Mouse (Mus musculus) stomach, postnatal 0 days (tissue): ENCODE data around the gene Prr13. TPM values are rescaled to one million over a fixed set of nuclear protein-coding genes. Genes with fewer than 3 reads are reported as not detected.

ENCODE experiments used
- ATAC-seq: fragments of 200-750 bp; cut with Nextera tagmentation; 2 replicates; pipeline ENCODE4 v1.8.0; 2017; ENCODE audit not compliant: low FRiP score, low TSS enrichment
- DNase-seq: peaks from one replicate; pipeline ENCODE4 v3.0.0-alpha.2; 2016; ENCODE audit warnings: low spot score
- H3K27ac ChIP-seq: fragments of 300-500 bp; sonication (generic); replicated peaks from 2 replicates; pipeline ENCODE4 v1.5.1; 2014; ENCODE audit warnings: mild to moderate bottlenecking, control low read depth
- H3K27me3 ChIP-seq: fragments of 300-500 bp; sonication (generic); 2 replicates; pipeline ENCODE4 v1.6.1; 2014; ENCODE audit warnings: low read length; ENCODE audit not compliant: control insufficient read depth, insufficient read depth
- H3K36me3 ChIP-seq: fragments of 300-500 bp; sonication (generic); 2 replicates; pipeline ENCODE4 v1.6.1; 2014; ENCODE audit warnings: low read length, mixed read lengths; ENCODE audit not compliant: control insufficient read depth, insufficient read depth
- H3K4me1 ChIP-seq: fragments of 300-500 bp; sonication (generic); replicated peaks from 2 replicates; pipeline ENCODE4 v1.6.1; 2014; ENCODE audit warnings: antibody characterized with exemption; ENCODE audit not compliant: control insufficient read depth, insufficient read depth
- H3K4me2 ChIP-seq: fragments of 300-500 bp; sonication (generic); replicated peaks from 2 replicates; pipeline ENCODE4 v1.6.1; 2014; ENCODE audit warnings: low read depth, mild to moderate bottlenecking, control low read depth, moderate library complexity
- H3K4me3 ChIP-seq: fragments of 300-500 bp; sonication (generic); 2 replicates; pipeline ENCODE4 v1.5.1; 2014; ENCODE audit warnings: low read depth, low read length, control low read depth
- H3K9ac ChIP-seq: fragments of 300-500 bp; sonication (generic); 2 replicates; pipeline ENCODE4 v1.6.1; 2014; ENCODE audit warnings: mild to moderate bottlenecking, low read length, control low read depth, mixed read lengths
- H3K9me3 ChIP-seq: fragments of 300-500 bp; sonication (generic); 2 replicates; pipeline ENCODE4 v1.6.1; 2016; ENCODE audit warnings: low read length; ENCODE audit not compliant: control insufficient read depth
- CTCF ChIP-seq: IDR thresholded peaks from 2 replicates; pipeline ENCODE4 v1.5.1; 2016; ENCODE audit warnings: antibody characterized with exemption, low read depth, mild to moderate bottlenecking, moderate library complexity
- EP300 ChIP-seq: optimal IDR thresholded peaks from 2 replicates; pipeline ENCODE3; 2016; ENCODE audit warnings: antibody characterized with exemption
- WGBS: fragments of 180-500 bp; shearing (Covaris S2); extraction: QIAGEN DNeasy Blood & Tissue Kit; methylation state at CpG from one replicate; pipeline ENCODE4 v1.1.7; 2014; 5-methylcytosine and 5-hydroxymethylcytosine counted together
- polyA plus RNA-seq: library from polyadenylated mRNA; unstranded; fragments of >200 nt; fragmentation: Nextera tagmentation; extraction: Ambion mirVana; gene quantifications from 2 replicates; pipeline ENCODE4 v1.2.1, GENCODE M21; 2015

Gene Prr13
- polyA plus RNA-seq: 339 and 365 TPM in 2 replicates

DNA sequence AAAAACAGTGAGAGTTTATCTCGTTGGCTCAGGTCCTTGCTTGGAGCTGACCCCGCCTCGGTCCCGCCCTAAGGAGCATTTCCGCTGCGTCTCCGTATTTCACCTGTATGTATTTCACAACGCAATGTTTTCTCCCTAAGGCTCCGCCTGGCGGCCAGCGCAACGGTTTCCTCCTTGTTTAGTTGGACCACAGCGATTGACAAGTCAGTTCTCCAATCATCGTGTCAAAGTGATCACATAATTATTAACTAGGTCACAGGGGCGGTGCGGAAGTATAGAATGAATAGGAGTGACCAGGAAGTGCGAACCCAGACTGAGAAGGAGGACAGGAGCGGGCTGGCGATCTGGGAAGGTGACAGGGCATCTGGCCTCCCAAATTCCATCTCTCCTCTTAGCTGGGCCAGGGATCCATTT lies at the start of gene Prr13:
TSS of gene Prr13 (plus strand) at position 125 of the 414 bp plus-strand sequence.
- WGBS: under 1% methylated on average over 19 of the region's 19 CpGs
- peak within 1 kb of the TSS; percentile 83 for H3K27ac ChIP-seq

DNA sequence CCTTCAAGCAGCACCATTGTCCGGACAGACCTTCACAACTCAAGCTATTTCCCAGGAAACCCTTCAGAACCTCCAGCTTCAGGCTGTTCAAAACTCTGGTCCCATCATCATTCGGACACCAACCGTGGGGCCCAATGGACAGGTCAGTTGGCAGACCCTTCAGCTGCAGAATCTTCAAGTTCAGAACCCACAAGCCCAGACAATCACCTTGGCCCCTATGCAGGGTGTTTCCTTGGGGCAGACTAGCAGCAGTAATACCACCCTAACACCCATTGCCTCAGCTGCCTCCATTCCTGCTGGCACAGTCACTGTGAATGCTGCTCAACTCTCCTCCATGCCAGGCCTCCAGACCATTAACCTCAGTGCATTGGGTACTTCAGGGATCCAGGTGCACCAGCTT lies 49.5 kb upstream of the Prr13 start:
- no peak overlapping the region for H3K4me2 ChIP-seq
- no peaks in the 10 kb centered on the region for H3K9me3 ChIP-seq
- no peak for DNase-seq
- H3K36me3 ChIP-seq: peaks cover 22% of the 10 kb centered on the region
- no peaks in the 10 kb centered on the region for H3K27me3 ChIP-seq
- H3K9ac ChIP-seq: 0 out of 2 replicates have a peak overlapping the region, but pooled peaks have one; percentile 23
- 0 out of 2 replicates have a peak, but pooled peaks cover 3% of the 10 kb centered on the region for H3K4me1 ChIP-seq
- H3K27ac ChIP-seq: no peak overlapping the region; the same call in 1 of the 2 replicates
- no peak for ATAC-seq
- 93% methylated on average over 3 of the region's 3 CpGs for WGBS
- TF ChIP-seq CTCF (no peak), EP300 (no peak)
- no peak overlapping the region for H3K4me3 ChIP-seq

More for the DNA sequence above, at the start of gene Prr13:
- Histone ChIP-seq H3K4me1 (no peaks in the 10 kb centered on the region), H3K9me3 (no peaks in the 10 kb centered on the region), H3K4me2 (peak within 1 kb of the TSS; percentile 62), H3K9ac (peak within 1 kb of the TSS; percentile 56), H3K27me3 (no peaks in the 10 kb centered on the region), H3K36me3 (no peaks in the 10 kb centered on the region), H3K4me3 (peak within 1 kb of the TSS; percentile 43)
- peak; percentile 87 for TF ChIP-seq CTCF
- TF ChIP-seq EP300: no peak
- ATAC-seq (peak; percentile 87), DNase-seq (peak; percentile 96)

DNA sequence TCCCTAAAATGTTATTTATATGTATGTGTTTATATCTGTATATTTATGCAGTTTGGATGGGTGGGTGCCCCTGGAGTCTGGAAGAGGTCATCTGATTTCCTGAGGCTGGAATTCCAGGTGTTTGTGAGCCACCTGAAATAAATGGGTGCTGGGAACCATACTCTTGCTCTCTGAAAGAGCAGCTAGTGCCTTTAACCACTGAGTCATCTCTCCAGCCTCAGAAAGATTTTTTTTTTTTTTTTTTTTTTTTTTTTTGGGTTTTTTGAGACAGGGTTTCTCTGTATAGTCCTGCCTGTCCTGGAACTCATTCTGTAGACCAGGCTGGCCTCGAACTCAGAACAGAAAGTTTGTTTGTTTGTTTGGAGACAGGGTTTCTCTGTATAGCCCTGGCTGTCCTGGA lies 47.8 kb upstream of the Prr13 start:
- Histone ChIP-seq H3K27ac (no peak overlapping the region), H3K36me3 (peaks cover 22% of the 10 kb centered on the region), H3K4me2 (peak overlapping the region; percentile 20; the same call in 1 of the 2 replicates), H3K9ac (no peak overlapping the region), H3K4me3 (no peak overlapping the region), H3K9me3 (no peaks in the 10 kb centered on the region), H3K4me1 (0 out of 2 replicates have a peak, but pooled peaks cover 3% of the 10 kb centered on the region), H3K27me3 (no peaks in the 10 kb centered on the region)
- TF ChIP-seq CTCF: no peak
- no peak for TF ChIP-seq EP300
- 89% methylated on average over 1 of the region's 1 CpGs for WGBS
- no peak for ATAC-seq
- no peak for DNase-seq

DNA sequence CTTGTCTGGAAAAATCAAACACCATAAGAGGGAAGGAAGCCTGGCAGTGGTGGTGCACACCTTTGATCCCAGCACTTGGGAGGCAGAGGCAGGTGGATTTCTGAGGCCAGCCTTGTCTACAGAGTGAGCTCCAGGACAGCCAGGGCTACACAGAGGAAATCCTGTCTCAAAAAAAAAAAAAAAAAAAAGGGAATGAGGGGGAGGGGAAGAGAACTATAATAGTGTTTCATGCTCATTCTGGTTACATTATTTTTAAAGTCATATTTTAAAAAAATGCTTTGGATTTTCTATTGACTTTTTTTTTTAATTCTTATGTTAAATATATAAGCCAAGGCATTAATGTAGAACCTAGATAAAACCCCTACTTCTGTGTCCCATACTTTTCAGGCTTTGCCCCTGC lies 45.1 kb upstream of the Prr13 start:
- Histone ChIP-seq H3K9me3 (no peaks in the 10 kb centered on the region), H3K4me1 (0 out of 2 replicates have a peak, but pooled peaks cover 3% of the 10 kb centered on the region), H3K4me2 (no peak overlapping the region), H3K4me3 (no peak overlapping the region), H3K9ac (no peak overlapping the region), H3K27me3 (no peaks in the 10 kb centered on the region), H3K27ac (no peak overlapping the region), H3K36me3 (peaks cover 15% of the 10 kb centered on the region)
- ATAC-seq (no peak), DNase-seq (no peak)
- no peak for TF ChIP-seq EP300
- TF ChIP-seq CTCF: no peak

DNA sequence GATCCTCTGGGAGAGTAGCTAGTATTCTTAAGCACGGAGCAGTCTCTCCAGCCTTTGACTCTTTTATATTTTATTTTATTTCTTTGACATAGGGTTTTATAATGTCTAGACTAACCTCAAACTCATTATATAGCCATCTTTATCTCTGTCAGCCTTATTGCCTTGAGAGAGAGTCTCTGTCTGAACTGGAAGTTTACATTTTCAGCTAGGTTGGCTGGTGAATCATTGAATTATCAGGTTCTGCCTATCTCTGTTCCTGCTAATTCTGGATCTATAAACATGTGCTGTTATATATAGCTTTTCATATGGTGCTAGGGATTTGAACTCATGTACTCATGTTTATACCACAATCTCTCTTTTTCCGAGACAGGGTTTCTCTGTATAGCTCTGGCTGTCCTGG lies 41.3 kb upstream of the Prr13 start:
- Histone ChIP-seq H3K4me2 (no peak overlapping the region), H3K9ac (no peak overlapping the region), H3K27me3 (no peaks in the 10 kb centered on the region), H3K9me3 (no peaks in the 10 kb centered on the region), H3K27ac (no peak overlapping the region), H3K36me3 (no peaks in the 10 kb centered on the region), H3K4me1 (no peaks in the 10 kb centered on the region), H3K4me3 (no peak overlapping the region)
- TF ChIP-seq CTCF (no peak), EP300 (no peak)
- DNase-seq: no peak
- ATAC-seq: no peak
- WGBS: 83% methylated on average over 2 of the region's 2 CpGs

DNA sequence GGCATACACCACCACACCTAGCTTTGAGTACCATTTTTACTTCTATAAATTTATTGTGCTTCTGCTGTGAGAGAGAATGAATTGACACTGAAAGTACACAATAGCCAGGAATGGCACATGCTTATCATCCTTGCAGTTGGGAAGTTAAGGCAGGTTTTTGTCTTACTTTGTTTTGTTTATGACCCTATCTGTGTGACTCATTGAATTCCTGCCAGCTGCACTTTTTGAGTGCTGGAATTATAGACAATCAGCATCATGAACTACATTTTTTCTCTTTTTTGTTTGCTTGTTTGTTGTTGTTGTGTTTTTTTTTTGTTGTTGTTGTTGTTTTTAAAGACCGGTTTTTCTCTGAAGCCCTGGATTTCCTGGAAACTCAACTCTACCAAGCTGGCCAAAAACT lies 37.8 kb upstream of the Prr13 start:
- no peak for ATAC-seq
- Histone ChIP-seq H3K9ac (no peak overlapping the region), H3K4me2 (no peak overlapping the region), H3K36me3 (no peaks in the 10 kb centered on the region), H3K4me1 (no peaks in the 10 kb centered on the region), H3K27me3 (no peaks in the 10 kb centered on the region), H3K27ac (no peak overlapping the region), H3K4me3 (no peak overlapping the region), H3K9me3 (no peaks in the 10 kb centered on the region)
- WGBS: 40% methylated on average over 1 of the region's 1 CpGs
- no peak for TF ChIP-seq CTCF
- no peak for TF ChIP-seq EP300
- no peak for DNase-seq
